Mouse (Mus musculus) B cell, adult 2 months (primary cell): ENCODE data around the gene Cacna1c.

Experiments used
- DNase-seq, 2 experiments: peaks; one replicate each; pipeline ENCODE4 v3.0.0; 2022

The Cacna1c gene

DNA sequence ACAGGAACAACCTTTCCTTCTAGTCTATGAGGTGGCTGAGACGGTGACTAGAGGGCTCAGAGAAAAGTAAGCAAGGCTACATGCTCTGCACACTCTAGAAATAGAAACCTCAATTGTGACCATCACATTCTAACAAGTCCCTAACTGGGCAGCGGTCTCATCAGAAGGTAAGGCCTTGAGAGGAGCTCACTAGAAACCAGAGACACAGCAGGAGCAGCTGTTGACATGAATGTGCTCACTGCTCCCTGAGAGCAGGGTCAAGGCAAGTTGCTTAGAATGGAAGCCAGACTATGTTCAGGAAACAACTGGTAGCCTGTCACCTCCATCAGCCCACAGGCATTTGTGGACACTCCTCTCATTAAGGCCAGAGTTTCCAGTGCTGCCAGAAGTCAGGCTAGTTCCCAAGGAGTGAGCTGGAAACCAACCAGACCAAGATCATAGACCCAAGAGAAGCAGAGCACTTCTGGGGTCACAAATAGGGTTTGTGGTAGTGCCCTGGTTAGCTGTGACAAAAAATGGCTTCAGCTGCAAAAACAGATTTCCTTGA lies 196.8 kb downstream of the Cacna1c start:
- DNase-seq: no peak

DNA sequence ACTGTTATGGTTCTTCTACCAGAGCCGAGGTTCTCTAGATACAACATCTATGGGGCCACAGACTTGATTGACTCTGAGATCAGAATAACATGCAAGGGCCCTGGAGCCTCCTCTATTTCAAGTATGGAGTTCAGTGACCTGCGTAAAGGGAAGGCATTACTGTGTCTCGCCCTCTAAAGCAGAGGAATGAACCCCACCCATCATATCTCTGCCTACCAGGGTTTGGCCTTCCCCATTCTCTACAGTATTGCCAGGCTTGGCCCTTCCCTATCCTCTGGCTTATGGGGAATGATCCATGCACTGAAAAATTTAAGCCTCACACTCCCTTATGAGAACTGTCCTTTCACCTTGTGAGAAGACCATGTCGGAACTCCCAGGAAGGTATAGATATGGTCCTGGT lies 198.8 kb downstream of the Cacna1c start:
- DNase-seq: no peak

DNA sequence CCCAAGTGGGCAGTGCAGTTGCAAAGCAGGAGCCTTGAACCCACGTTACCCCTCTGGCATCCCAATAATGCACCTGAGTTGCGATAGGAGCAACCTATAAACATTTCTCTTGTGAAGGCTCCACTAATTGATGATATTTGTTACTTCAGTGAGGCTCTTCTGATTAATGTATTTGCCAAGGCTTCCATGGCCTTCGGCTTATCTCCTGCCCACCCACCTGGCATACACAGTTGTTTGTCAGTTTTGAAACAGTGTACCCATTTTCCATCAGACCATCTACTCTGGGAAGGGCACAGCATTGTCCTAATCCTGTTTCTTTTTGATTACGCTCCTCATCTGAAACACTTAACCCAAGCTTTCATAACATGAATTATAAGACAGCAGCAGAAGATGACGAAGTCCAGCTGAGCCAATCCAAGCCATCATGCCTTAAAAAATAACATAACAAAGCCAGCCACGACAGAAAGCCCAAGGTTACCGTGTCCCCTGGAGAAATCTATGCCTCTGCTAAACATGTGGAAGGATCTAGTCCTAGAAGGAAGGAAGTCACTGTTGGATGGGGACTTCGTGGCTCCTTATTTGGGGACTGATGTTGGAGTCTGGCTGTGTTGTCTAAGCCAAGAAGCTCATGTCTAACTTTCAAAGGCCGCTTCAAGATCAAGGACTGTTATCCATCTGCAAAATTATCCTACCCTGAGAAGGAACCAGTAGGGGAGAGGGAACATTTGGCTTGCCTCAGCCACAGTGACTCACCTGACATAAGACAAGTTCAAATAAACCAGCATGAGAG lies 201.8 kb downstream of the Cacna1c start:
- no peak for DNase-seq

GRCm38 (mm10) chr6:118992391-118992790 lies 203.8 kb downstream of the Cacna1c start:
- DNase-seq: no peak

DNA sequence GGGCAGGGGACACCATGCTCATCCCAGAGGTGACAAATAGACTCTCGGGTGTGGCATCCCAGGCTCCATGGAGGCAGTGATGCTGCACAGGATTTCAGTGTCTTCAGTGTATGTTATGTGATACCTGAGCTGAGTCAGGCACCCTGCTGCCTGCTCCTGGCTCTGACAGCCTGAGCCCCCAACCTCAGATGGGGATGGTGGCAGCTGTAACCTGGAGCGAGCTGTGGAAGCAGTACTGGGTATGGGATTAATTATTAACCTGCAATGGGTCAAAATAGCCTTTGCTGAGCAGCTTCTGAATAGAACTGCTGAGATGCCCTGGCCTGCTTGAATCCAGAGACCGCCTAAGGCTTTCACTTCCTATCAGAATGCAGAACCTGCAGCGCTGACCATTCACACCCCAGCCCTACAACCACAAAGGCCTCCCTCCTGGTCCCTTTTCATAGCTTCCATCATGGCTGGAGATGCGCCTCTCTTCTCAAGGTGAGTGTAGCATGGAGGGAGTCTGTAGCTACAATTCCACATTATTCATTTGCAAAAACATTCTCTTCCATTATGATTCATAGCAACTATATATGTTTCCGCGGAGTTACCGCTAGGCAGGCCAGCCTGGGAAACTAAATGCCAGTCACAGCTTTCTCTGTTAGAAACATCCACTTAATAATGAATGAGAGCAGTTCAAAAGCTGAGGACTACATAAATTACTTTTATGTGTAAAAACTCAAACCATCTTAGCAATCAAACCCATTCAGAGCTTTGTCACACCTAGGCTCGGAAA lies 206.0 kb downstream of the Cacna1c start:
- DNase-seq: no peak

GRCm38 (mm10) chr6:118984181-118984901 lies 211.9 kb downstream of the Cacna1c start:
- no peak for DNase-seq

GRCm38 (mm10) chr6:118983471-118984040 lies 212.7 kb downstream of the Cacna1c start:
- DNase-seq: no peak

DNA sequence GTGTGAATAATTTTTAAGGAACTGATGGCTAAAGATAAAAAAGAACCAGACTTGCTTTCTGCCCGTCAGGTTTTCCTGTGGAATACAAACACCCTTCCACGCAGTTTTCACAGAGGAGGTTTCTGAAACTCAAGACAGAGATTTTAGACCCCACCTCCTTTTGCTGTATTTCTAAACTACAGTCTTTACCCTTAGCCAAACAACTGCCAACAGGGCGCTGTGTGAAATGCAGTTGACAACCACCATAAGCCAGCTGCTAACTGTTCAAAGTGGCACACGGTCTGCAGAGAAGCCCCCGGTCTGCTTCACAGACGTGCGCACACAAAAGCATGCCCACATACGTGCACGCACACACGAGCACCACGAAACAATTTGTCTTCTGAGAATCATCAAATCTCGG lies 216.0 kb downstream of the Cacna1c start:
- no peak for DNase-seq

GRCm38 (mm10) chr6:118977443-118978271 lies 218.6 kb downstream of the Cacna1c start:
- no peak for DNase-seq

DNA sequence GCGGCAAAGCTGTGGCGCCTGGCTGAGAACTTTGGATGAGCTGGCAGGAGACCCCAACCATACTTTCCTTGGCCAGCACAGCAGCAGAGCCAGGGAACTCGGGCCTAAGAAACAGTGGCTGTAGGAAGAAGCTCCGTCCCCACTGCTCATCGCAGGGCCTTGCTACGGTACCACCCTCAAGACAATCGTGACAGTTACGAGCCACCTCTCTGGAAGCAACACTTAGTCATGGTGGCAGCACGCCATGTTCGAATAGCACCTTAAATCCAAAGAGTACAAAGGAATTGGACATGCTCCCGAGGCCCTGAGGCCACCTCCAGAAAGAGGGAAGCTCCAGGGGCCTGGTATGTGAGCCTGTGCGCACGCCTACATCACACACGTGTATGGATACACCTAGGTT lies 219.6 kb downstream of the Cacna1c start:
- DNase-seq: no peak

DNA sequence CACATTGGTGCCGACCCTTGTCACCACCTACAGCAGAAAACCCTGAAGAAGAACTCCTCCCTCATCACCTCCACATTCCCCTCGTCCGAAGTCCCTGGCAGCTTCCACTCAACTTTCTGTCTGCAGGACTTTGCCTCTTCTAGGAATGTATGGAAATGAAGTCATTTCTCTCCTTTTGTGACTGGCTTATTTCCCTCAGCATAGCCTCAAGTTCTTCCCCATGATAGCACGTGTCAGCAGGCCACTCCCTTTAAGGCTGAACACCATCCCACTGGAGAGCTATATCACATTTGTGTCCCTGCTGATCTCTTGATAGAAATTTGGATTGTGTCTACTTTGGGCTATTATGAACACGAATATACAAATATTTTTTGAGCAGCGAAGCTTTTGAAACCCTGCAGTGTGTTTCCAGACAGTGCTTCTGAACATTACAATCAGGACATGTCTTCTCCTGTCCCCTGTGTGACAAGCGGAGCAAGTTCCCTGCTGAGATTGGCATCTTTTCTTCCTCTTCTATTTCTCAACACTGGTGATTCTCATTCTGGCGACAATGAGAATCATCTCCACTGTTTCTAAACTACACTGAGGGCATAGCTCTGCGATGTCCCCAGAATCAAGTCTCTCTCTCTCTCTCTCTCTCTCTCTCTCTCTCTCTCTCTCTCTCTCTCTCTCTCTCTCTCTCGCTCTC lies 224.2 kb downstream of the Cacna1c start:
- no peak for DNase-seq

GRCm38 (mm10) chr6:118968776-118969175 lies 227.4 kb downstream of the Cacna1c start:
- DNase-seq: no peak

DNA sequence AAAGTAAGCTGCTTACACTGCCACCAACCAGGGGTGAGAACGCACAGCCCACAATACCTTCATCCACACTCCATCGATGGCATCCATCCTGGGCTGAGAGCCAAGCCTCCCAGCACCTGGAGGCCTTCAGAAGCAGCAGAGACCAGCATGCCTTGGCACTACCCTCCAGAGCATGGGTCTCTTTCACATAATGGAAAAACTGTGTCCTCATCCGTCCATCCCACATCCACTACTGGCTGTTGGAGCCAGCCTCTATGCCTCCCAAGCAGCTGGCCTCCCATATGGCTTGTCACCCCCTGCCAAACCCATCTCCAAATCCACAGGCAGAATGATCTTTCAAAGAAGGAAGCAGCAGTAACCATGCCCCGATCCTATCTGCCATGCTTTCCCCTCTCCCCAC lies 229.3 kb downstream of the Cacna1c start:
- DNase-seq: no peak

DNA sequence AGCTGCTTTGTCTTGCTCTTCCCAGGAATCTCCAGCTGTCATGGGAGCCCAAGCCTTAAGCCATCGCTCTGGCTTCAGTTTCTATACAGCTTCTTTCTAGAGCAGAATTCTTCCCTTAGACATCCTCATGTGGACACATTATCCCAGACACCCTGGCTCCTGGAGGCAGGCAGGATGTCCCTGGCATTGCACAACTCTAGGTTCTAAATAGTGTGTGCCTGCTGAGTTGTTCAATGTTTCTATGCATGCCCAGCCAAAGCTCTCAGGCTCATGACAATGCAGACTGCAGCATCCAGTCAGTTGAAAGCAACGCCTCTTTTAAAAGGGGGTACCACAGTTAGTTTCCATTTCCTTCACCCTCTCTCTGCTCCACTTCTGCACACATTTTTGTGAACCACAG lies 230.6 kb downstream of the Cacna1c start:
- DNase-seq: no peak

- no peak for DNase-seq
Measured at GRCm38 (mm10) chr6:118963806-118964205, 232.4 kb downstream of the Cacna1c start.

DNA sequence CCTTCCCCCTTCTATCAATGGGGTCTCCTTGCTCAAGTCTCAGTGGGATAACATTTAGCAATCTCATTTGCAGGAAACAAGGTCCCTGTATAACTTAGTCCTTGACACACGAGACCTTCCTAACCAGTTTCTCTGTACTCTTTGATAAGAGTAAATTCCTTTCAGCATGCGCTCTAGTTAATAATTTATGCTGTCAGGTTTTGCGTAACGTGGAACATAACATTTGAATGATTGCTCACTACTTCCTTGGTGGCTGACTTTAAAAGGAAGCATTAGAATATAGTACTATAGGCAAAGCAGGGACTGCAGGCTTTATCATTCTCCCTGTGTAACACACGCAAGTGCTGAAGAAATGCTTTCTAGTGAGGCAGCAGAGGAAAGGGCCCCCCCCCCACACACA lies 232.9 kb downstream of the Cacna1c start:
- DNase-seq: no peak

DNA sequence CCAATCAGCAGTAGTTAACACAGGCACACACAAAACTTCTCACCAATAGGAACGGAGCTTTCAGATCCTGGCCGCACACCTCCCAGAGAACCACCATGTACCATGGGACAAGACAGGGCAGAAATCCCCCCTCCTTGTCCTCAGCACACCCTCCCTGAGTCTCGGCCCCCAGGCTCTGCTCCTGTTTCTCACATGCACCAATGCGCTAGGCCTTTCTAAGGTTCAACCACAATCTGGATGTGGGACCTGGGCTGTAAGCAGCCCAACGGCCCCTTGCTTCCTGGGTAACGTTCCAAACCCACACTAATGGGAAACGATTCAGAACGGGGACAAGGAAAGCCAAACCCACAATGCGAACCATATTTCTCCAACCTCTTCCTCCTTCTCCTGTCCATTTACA lies 237.7 kb downstream of the Cacna1c start:
- no peak for DNase-seq

DNA sequence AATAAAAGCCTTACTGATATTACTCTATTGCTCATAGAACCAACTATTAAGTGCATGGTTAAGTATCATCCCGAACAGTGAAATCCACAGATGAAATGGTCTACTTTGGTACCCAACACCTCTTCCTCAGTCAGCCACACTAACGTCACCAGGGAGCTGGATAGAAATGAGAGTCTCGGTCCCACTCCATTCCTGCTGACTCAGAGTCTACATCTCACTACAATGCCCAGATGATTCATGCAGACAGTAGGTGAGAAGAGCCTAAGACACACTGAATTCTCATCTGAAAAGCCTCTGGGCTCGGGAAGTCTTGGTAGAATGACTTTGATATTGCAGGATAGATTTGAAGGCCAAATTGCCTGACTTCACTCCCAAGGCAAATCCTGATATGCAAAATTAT lies 240.0 kb downstream of the Cacna1c start:
- DNase-seq: no peak

- DNase-seq: no peak
Measured at GRCm38 (mm10) chr6:118955777-118956176, 240.4 kb downstream of the Cacna1c start.

GRCm38 (mm10) chr6:118954988-118955554 lies 241.1 kb downstream of the Cacna1c start:
- DNase-seq: no peak

GRCm38 (mm10) chr6:118952377-118952776 lies 243.8 kb downstream of the Cacna1c start:
- DNase-seq: no peak
